Mouse (Mus musculus) T-helper 1 cell (primary cell): ENCODE results near the gene Fblim1.

ENCODE experiments used
- in situ Hi-C: fragments of 300-600 bp; cut with MboI, MseI; formaldehyde crosslinking; loops from one replicate; pipeline ENCODE4 v1.15.1; 2025; ENCODE audit warnings: high pct_unique_total_duplicates

The Fblim1 gene

GRCm38 (mm10) chr4:141599251-141600141, 6.4 kb downstream of the Fblim1 start:
- in situ Hi-C loops = no loop called here

- in situ Hi-C loops = no loop called here
These were observed 7.0 kb downstream of the Fblim1 start for GRCm38 (mm10) chr4:141598894-141599250.

GRCm38 (mm10) chr4:141598199-141598893, 7.5 kb downstream of the Fblim1 start:
- in situ Hi-C loops = no loop called here

- in situ Hi-C loops = no loop called here
These were observed 9.1 kb downstream of the Fblim1 start for GRCm38 (mm10) chr4:141596700-141597328.

- in situ Hi-C loops = no loop called here
These were observed 10.2 kb downstream of the Fblim1 start for GRCm38 (mm10) chr4:141595605-141596268.

GRCm38 (mm10) chr4:141595138-141595537, 10.8 kb downstream of the Fblim1 start:
- in situ Hi-C loops = no loop called here

- in situ Hi-C loops = no loop called here
These were observed 14.3 kb downstream of the Fblim1 start for GRCm38 (mm10) chr4:141591547-141591946.

GRCm38 (mm10) chr4:141583919-141584318, 22.0 kb downstream of the Fblim1 start:
- in situ Hi-C loops = no loop called here

- in situ Hi-C loops = no loop called here
These were observed 24.8 kb downstream of the Fblim1 start for GRCm38 (mm10) chr4:141581051-141581450.

- in situ Hi-C loops = no loop called here
These were observed 27.1 kb downstream of the Fblim1 start for GRCm38 (mm10) chr4:141578833-141579232.

GRCm38 (mm10) chr4:141576877-141577276, 29.0 kb downstream of the Fblim1 start:
- in situ Hi-C loops = no loop called here

GRCm38 (mm10) chr4:141576404-141576803, 29.5 kb downstream of the Fblim1 start:
- in situ Hi-C loops = no loop called here

GRCm38 (mm10) chr4:141574789-141575702, 30.9 kb downstream of the Fblim1 start:
- in situ Hi-C loops = no loop called here

GRCm38 (mm10) chr4:141573359-141573966, 32.4 kb downstream of the Fblim1 start:
- in situ Hi-C loops = no loop called here

- in situ Hi-C loops = no loop called here
These were observed 33.1 kb downstream of the Fblim1 start for GRCm38 (mm10) chr4:141572668-141573358.

GRCm38 (mm10) chr4:141571934-141572333, 34.0 kb downstream of the Fblim1 start:
- in situ Hi-C loops = no loop called here

GRCm38 (mm10) chr4:141571337-141571739, 34.6 kb downstream of the Fblim1 start:
- in situ Hi-C loops = no loop called here

GRCm38 (mm10) chr4:141570821-141571220, 35.1 kb downstream of the Fblim1 start:
- in situ Hi-C loops = no loop called here

- in situ Hi-C loops = no loop called here
These were observed 35.9 kb downstream of the Fblim1 start for GRCm38 (mm10) chr4:141570004-141570403.

GRCm38 (mm10) chr4:141568966-141569365, 36.9 kb downstream of the Fblim1 start:
- in situ Hi-C loops = loop anchor here (5.0 kb wide), 1 partner anchor 87 kb away; no protein-coding TSS in a partner anchor
